Mouse (Mus musculus) large intestine, adult 2 months (tissue): Measurements from ENCODE around the gene Lats2. TPM values are rescaled to one million over a fixed set of nuclear protein-coding genes. Genes with fewer than 3 reads are reported as not detected.

Experiments
- DNase-seq: peaks from one replicate; pipeline ENCODE4 v3.0.0-alpha.2; 2012; ENCODE audit warnings: low read depth, low spot score
- WGBS: fragments of 180-500 bp; shearing (Covaris S2); methylation state at CpG from one replicate; pipeline ENCODE4 v1.1.7; 2018; 5-methylcytosine and 5-hydroxymethylcytosine counted together
- polyA plus RNA-seq: library from polyadenylated mRNA; depleted of rRNA; stranded (reverse); fragments of >200 nt; gene quantifications from 2 replicates; pipeline ENCODE4 v1.2.3, GENCODE M21; 2012

The Lats2 gene
- polyA plus RNA-seq, 1 experiment: 6.5 TPM

DNA sequence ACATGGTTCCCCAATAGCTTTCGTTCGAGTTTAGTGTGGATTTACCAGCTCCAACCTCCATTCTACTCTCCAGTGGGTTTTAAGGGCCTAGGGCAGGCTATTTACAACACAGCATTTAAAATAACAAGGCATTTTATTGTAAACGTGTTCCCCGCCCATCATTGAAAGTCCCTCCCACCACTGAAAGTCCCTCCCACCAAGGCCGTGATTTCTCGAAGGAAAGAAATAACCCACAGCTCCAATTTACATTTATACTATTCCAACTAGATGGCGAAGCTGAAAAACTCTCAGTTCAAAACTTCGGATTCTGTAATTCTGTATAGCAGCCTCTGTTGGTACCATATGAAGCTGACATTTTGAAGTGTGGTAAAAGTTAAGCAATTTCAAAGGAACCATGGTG is 13.6 kb downstream of the Lats2 start:
- 1% methylated on average over 8 of the region's 8 CpGs for WGBS
- peak; percentile 32 for DNase-seq

DNA sequence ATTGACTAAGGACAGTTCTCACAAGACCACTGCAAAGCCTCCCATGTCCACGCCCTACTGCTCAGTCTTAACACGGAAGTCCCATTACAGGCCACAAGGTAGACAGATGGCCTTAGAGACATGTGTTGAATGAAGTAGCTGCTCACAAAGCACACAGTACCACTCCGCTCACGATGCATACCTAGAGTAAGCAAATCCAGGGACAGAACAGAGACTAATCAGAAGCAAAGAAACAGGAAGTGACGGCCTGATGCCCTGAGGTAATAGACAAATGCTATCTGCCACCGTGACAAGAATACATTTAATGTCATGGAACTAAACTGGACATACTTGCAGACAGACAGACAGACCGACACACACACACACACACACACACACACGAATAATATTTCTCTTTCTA is 17.5 kb downstream of the Lats2 start:
- WGBS: 70% methylated on average over 8 of the region's 8 CpGs
- no peak for DNase-seq

DNA sequence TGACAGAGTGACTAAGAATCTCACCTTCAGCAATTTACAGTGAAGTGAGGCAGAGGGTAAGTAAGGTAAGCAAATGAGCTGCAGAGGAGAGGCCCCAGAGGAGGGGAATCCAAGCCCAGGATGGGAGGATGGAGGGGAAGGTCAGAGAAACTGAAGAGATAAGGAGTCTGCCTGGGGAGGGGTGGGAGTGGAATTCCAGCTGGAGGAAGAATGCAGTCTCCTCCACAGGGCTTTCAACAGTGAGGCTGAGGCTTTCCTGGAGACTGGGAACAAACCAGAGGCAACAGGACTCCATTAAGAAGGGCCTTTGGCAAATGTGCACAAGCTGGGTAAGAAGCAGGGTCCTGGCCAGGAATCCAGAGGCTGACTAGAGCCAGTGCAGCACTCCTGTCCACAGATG is 21.1 kb downstream of the Lats2 start:
- no peak for DNase-seq

DNA sequence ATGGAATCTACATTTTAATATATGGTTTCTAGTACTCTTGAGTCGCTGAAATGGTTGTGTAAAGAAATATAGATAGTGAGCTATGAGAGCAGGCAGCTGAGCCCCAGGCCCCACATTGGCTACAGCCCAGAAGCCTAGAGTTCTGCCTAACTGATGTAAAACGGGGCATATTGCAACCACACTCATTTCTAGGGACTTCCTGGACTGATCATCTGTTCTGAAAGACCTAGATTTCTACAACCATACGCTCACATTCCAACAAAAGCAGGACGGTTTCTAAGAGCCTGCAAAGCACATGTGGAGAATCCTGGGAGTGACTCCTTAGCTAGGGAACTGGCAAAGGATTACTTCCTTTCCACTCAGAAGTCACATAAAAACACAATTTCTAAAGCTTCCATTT is 22.0 kb downstream of the Lats2 start:
- WGBS: 57% methylated on average over 4 of the region's 4 CpGs
- DNase-seq: no peak

DNA sequence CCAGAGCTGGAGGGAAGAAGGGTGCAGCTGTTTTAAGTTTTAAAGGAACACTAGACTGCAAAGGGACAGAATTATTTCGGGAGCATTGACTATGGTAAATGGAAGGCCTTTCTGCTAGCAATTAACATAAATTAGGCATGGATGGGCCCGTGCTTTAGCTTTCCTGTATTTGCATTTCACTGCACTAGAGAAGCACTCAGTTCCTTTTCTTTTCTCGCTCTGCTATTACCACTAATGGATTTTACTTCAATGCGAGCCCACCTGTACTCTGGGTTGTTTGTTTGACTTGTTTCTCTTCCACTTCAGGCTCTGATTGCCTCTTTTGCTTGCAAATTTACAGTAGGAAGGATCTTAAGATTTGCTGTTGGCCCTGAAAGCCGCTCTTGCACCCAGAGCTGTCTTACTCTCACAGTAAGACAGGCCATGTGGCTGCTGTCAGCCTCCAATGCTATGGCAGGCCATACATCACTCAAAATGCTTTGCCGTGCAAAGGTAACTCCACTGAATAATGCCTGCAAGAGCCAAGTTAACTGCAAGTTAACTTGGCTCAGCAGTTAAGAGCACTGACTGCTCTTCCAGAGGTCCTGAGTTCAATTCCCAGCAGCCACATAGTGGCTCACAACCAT is 25.4 kb downstream of the Lats2 start:
- 85% methylated on average over 6 of the region's 6 CpGs for WGBS

DNA sequence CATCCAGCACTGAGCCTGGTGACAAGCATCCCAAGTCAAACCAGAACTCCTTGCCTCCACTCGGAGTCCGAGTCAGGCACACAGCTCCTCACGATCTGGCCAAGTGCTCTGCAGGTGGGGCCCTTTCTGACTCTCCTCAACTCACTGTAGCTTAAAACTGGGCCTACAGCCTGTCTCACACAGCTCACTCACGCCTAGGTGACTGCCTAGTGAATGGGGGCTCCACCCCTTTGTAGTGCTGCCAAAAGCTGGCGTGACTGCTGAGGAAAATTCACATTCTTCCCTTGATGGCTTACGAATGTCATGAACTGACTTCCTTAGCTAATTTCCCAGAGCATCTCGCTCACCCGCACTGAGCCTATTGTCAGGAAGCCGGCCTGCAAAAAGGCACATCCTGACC is 27.7 kb downstream of the Lats2 start:
- WGBS: 9% methylated on average over 9 of the region's 9 CpGs
- DNase-seq: no peak

More for the DNA sequence above, 25.4 kb downstream of the Lats2 start:
- no peak for DNase-seq

DNA sequence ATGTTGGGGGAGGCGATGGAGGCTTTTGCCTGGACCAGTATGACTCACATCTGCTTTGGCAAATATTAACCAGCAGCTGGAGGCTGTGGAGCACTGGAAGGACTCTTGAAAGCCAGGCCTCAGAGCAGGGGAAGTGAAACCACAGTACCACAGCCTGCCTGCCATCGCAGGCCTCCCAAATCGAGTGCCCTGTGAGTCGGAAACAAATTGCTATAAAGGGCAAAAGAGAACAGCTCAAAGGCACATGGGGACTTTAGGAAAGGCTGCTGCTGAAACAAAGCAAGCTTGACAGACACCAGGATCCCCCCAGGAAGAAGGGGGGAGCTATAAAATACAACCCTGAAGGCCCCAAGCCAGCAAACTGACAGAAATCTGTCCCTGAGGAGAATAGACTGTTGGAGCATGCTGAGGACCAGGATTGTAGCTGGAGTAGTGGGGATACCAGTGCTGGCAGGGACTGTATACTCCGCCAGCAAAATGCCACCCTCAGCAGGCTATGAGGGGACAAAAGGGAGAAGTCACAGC is 28.2 kb downstream of the Lats2 start:
- WGBS: 11% methylated on average over 5 of the region's 5 CpGs
- DNase-seq: peak; percentile 74

DNA sequence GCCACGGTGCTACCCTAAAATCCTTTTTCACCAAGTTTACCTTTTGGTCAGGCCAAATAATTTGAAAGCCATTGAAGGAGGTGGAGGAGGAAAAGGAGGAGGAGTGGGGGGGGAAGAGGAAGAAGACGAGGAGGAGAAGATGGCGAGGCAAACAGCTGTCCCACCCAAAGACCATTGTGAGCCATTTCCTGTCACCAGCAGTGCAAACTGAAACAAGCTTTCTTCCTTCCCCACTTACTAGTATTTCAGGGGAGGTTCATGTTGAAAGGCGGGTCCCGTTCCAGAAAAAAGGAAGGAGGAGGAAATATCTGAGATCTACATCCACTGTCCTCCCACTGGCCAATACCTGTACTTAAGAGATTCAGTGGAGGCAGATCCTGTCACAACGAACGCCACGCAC is 28.8 kb downstream of the Lats2 start:
- DNase-seq: no peak
- 34% methylated on average over 8 of the region's 8 CpGs for WGBS

DNA sequence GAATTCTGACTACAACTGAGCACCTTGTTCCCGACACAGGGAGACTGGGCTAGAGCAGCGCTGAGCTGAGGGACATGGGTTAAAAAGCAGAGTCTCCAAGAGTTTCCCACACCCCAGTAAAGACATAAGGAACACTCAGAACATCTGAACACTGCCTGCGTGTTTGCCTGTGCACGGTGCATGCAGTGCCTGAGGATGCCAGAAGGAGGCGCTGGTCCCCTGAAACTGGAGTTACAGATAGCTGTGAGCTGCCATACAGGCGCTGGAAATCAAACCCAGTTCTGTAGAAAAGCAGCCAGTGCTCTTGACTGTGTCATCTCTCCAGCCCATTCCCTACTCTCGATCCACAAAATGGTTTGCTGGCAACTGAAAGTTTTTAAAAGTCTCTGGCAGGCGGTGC is 32.0 kb downstream of the Lats2 start:
- WGBS: 88% methylated on average over 8 of the region's 8 CpGs
- no peak for DNase-seq

DNA sequence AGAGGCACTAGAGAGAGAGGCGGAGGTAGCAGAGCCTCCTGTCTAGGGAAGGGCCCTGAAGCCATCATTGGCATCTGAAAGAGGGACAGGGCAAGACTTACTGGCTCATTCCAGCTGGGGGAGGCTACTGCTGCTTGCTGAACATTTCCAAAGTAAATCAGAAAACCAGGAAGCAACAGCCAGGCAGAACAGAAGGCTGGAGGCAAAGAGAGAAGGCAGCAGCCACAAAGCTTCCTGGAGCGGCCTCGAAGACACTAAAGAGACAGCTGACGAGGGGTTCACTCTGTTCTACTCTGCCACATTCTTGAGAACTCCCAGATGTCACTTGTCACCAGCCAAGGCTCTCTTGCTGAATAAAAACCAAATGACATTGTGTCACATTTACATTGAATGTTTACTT is 33.7 kb downstream of the Lats2 start:
- DNase-seq: no peak
- 69% methylated on average over 4 of the region's 4 CpGs for WGBS

DNA sequence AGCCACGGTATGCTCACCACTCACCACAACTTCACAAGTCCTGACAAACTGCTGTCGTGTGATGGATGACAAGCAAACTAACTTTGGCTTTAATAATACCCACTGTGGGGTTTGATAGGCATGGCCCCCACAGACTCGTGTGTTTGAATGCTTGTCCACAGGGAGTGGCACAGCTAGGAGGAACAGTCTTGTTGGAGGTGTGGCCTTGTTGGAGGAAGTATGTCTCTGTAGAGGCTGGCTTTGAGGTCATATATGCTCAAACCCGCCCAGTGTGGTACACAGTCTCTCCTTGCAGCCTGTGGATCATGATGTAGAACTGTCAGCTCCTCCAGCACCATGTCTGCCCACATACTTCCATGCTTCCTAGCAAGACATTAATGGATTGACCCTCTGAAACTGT is 39.9 kb downstream of the Lats2 start:
- WGBS: 67% methylated on average over 4 of the region's 4 CpGs
- no peak for DNase-seq

DNA sequence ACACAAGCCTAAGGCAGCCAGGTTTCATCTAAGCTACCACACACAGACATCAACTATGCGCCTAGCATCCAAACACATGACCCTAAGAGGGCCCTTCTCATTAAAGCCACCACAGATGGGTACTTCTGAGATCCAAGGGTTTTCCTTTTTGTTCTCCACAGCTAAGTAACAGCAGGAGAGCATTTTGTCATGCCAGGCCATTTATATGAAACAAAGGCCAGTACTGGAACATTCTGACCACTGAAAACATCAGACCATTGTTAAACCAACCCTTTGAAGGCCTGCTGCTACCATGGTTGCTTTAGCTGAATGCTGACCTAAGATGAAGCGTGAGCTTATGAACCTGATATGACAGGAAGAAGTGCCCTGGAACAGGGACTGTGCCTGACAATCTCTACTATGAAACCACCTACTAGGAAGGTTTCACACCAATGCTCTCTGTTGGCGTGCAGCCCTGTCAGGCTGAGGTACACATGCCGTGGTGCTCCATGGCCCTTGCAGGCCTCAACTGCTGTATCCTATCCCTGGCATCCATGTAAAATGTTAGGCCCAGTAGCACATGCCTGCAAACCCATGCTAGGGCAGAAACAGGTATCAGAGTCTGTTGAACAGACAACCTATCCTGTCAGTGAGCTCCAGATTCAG is 41.5 kb downstream of the Lats2 start:
- WGBS: 96% methylated on average over 4 of the region's 4 CpGs
- DNase-seq: no peak

DNA sequence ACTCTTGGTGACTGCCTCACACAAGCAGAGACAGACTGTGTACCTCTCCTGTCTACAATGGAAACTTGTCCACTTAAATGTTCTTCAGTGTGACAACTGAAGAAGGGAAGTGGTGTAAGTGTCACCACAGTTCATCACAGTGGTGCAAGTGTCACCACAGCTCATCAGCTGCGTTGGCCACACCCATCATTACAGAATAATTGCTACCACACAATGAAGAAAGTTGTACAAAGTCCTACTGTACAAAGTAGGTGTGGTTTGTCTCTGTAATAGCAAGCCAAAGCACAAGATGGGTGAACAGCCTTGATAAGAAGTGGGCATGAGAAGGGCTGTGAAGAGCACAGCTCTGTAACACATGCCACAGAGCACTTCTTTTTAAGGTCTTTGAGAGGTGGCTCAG is 45.3 kb downstream of the Lats2 start:
- peak; percentile 36 for DNase-seq
- WGBS: 28% methylated on average over 1 of the region's 1 CpGs

DNA sequence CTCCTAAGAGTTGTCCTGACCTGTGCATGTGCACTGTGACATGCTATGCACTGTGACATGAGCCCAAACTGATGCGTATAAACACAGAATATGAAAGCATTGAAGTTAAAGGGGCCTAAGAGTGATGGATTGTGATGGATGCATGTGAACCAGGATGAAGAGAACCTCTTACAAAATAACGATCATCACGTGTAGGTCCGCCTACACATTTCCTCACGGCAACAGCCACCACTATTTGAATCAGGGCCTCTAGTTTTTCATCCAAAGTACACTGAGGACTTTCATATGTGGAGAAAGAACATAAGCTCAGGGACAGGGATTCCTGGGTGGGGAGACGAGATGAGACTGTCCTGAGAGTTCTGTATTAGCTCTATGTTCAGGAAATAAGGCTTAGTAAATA is 47.1 kb downstream of the Lats2 start:
- WGBS: 78% methylated on average over 6 of the region's 6 CpGs

DNA sequence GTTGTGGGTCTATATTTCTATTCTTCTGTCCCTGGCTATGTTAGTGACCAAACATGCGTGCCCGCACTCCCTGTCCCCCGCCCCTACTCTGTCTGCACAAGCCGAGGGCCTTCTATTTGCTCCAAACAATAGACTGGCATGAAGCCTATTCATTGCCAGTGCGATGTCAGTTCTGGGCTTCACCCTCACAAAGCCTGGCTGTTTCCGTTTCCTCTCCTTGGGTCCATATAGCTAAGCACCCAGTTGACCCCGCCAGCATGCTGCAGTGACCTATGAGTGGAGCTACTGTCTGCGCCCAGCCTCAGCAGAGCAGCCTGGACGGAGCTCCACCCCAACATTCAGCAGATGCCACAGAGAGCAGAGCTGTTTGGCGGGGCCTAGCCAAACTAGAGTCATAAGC is 49.0 kb downstream of the Lats2 start:
- DNase-seq: no peak
- 46% methylated on average over 10 of the region's 10 CpGs for WGBS

More for the DNA sequence above, 47.1 kb downstream of the Lats2 start:
- no peak for DNase-seq

DNA sequence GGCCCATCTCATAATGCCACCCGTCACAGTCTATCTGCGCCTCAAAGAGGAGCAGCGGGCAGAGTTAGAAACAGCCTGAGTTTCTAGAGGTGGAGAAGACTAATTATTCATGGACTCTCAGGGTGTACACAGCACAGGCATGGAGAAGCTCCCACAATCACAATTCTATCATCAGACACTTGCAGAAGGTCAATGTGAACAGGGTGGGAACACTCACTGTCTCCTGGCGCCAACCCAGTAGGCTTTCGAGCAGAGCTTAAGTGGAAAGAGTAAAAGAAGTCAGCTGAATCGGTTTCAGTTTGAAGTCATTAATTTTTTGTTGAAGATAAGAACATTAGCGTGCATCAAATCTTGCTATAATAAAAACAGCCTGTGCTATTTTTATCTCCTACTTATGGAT is 49.6 kb downstream of the Lats2 start:
- no peak for DNase-seq
- whole genome bisulfite sequencing: 66% methylated on average over 7 of the region's 7 CpGs

DNA sequence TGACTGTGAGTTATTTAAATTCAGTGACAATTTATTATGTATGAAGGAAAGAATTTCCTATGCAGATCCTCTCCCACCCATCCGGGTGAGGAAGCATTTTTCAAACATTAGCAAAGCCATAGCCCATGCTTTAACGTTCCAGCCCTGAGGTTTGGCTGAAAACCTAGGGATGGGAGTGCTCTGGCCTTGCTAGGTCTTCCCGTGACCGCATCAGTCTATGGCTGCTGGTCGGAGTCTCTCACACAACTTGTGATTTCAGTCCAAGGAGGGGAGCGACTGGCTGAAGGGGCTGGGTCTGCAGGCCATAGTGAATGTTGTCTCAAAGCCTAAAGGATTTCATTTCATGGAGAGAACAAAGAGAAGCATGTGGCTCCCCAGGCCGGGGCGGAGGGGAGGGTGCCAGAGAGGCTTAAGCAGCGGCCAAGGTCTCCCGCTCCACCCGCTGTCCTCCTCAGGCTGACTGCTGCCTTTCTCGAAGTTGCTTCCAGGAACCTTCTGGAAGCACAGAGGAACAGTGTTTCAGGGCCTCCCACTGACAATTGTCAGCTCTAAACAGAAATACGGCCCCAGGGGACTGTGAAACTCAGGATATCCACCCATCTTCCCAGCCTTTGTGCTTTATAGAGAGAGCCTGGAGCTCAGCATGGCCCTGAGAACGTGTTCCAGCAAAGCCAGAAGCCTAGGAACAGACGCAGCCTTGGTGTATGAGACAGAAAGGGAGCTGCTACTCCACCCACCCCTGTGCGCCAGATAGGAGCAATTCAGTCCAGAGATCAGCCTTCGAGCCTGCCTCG is 50.9 kb downstream of the Lats2 start:
- DNase-seq: no peak
- 36% methylated on average over 18 of the region's 18 CpGs for WGBS

DNA sequence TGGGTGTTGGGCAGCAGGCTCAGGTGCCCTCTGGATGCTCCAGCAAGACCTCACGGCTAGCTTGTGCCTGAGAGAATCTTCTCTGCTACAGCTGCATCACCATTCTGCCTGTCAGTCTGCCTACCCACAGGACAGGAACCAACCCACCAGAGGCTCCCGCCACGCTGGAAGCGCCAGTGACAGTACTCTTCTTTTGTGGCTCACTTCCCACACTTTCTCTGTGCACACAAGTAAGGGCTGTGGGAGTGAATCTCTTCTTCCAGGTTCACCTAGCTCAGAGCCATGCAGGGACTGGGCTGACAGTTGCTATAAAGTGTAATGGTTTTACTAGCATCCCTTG is 51.5 kb downstream of the Lats2 start:
- no peak for DNase-seq
- WGBS: 71% methylated on average over 4 of the region's 4 CpGs

DNA sequence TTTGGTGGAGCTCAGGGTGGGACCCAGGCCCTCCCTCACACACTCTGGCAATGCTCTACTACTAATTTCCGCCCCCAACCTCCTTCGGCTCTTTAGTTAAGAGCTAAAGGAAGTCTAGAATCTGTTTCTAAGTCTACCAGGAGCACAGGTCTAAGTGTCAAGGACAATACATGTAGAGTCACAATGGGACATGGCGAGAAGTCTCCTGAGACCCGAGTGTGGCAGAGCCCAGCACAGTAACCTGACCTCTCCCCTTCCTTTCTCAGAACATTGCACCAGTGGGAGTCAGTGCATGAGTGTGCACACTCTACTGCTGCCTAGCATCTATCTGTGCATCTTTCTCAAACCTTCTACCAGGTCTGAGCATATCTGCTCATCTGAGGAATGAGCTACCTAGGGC is 52.4 kb downstream of the Lats2 start:
- 84% methylated on average over 4 of the region's 4 CpGs for WGBS
- no peak for DNase-seq

DNA sequence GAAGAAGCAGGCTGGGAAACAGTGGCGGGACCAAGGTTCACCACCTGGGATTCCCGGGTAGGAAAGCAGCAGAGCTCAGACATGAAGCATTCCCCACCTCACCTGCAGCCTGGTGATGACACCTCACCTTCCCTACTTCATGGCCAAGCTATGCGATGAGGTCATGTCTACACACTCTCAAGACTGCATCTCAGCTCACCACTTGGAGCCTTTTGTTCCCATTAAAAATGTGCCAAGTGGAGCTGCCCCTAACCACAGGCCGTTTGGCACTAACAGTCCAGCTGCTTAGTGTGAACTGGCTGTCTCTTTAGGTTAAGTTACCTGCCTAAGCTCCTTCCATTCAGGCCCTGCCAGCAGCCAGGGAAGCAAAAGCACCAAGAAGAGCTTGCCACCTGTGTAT is 53.1 kb downstream of the Lats2 start:
- 79% methylated on average over 4 of the region's 4 CpGs for WGBS
- no peak for DNase-seq

DNA sequence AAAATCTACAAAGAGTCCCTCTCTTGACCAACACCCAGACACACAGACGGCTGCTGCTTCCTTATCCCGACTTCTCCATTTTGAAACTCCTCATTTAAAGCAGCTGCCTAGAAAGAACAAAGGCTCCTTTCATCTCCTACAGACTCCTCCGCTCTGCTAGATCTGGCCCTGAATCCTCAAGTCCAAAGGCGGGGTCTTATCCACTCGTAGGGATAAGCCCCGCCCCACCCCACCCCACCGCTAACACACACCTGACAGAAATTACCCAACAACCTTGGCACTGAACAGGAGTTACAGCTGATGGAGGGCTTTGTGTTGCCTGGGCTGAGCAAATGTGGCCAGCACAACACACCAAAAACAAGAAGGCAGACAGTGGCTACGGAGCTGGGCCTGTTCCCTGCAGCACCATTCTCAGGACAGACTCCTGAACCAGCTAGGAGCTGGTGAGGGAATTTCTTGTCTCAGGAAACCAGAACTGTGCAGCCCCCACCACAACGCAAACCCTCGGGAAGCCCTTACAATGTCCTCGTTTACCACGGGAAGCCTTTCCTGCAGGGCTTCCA is 56.2 kb downstream of the Lats2 start:
- no peak for DNase-seq
- 37% methylated on average over 12 of the region's 12 CpGs for WGBS
